Mouse (Mus musculus) hindbrain, embryonic 16.5 days (tissue): ENCODE results near the gene Rab3a. TPM values are rescaled to one million over a fixed set of nuclear protein-coding genes. Genes with fewer than 3 reads are reported as not detected.

Experiments used
- ATAC-seq: fragments of 200-750 bp; cut with Nextera tagmentation; 2 replicates; pipeline ENCODE4 v1.8.0; 2017; ENCODE audit warnings: moderate TSS enrichment, moderate library complexity
- H3K27ac ChIP-seq: fragments of 300-500 bp; sonication (generic); 2 replicates; pipeline ENCODE4 v1.5.1; 2014; ENCODE audit warnings: low read depth, mild to moderate bottlenecking, control low read depth, low read length, moderate library complexity
- H3K27me3 ChIP-seq: fragments of 300-500 bp; sonication (generic); replicated peaks from 2 replicates; pipeline ENCODE4 v1.6.1; 2014; ENCODE audit warnings: low read length; ENCODE audit not compliant: control insufficient read depth, insufficient read depth
- H3K36me3 ChIP-seq: fragments of 300-500 bp; sonication (generic); 2 replicates; pipeline ENCODE4 v1.6.1; 2014; ENCODE audit warnings: mild to moderate bottlenecking, low read length, moderate library complexity, mixed read lengths; ENCODE audit not compliant: control insufficient read depth, insufficient read depth
- H3K4me1 ChIP-seq: fragments of 300-500 bp; sonication (generic); 2 replicates; pipeline ENCODE4 v1.6.1; 2014; ENCODE audit warnings: low read depth, low read length; ENCODE audit not compliant: control insufficient read depth, insufficient read depth
- H3K4me2 ChIP-seq: fragments of 300-500 bp; sonication (generic); 2 replicates; pipeline ENCODE4 v1.6.1; 2014; ENCODE audit warnings: mild to moderate bottlenecking, low read length, control low read depth, moderate library complexity
- H3K4me3 ChIP-seq: fragments of 300-500 bp; sonication (generic); 2 replicates; pipeline ENCODE4 v1.5.1; 2014; ENCODE audit warnings: mild to moderate bottlenecking, low read length, control low read depth, moderate library complexity
- H3K9ac ChIP-seq: fragments of 300-500 bp; sonication (generic); 2 replicates; pipeline ENCODE4 v1.6.1; 2014; ENCODE audit warnings: low read depth, mild to moderate bottlenecking, control low read depth, low read length, moderate library complexity
- H3K9me3 ChIP-seq: fragments of 300-500 bp; sonication (generic); 2 replicates; pipeline ENCODE4 v1.6.1; 2014; ENCODE audit warnings: mild to moderate bottlenecking, low read length, moderate library complexity; ENCODE audit not compliant: control insufficient read depth
- WGBS: fragments of 180-500 bp; shearing (Covaris S2); extraction: QIAGEN DNeasy Blood & Tissue Kit; methylation state at CpG from one replicate; pipeline ENCODE4 v1.1.7; 2014; 5-methylcytosine and 5-hydroxymethylcytosine counted together
- polyA plus RNA-seq: library from polyadenylated mRNA; unstranded; fragments of >200 nt; fragmentation: Nextera tagmentation; extraction: Ambion mirVana; gene quantifications from 2 replicates; pipeline ENCODE4 v1.2.1, GENCODE M21; 2015

The Rab3a gene
- polyA plus RNA-seq, 1 experiment from 2014 or later: 635 TPM

DNA sequence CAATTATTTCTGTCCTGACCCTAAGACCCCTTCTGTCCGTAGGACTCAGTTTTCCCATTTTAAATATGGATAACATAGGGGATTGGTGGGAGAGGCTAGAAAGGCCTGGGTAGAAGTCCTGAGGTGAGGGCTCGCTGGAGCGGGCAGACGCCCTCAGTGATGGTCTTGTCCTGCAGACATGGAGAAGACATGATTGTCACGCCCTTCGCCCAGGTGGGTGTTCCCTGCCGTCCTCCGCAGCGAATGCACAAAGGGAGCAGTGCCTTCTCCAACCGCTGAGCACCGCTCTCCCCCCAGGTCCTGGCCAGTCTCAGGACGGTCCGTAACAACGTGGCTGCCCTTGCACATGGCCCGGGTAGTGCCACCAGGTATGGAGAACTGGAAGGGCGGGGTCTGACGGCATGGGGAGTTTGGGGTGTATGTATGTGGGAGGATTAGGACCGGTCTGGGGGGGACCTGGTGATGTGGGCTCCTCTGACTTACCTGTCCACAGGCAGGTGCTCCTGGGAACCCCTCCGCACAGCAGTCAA is 8.7 kb upstream of the Rab3a start:
- no peak overlapping the region for H3K27ac ChIP-seq
- no peak overlapping the region for H3K9ac ChIP-seq
- no peak overlapping the region for H3K4me2 ChIP-seq
- H3K4me3 ChIP-seq: no peak overlapping the region
- no peaks in the 10 kb centered on the region for H3K9me3 ChIP-seq
- peaks cover 13% of the 10 kb centered on the region for H3K4me1 ChIP-seq
- 61% methylated on average over 17 of the region's 19 CpGs for WGBS
- peaks cover 38% of the 10 kb centered on the region for H3K27me3 ChIP-seq
- no peaks in the 10 kb centered on the region for H3K36me3 ChIP-seq
- ATAC-seq: no peak

DNA sequence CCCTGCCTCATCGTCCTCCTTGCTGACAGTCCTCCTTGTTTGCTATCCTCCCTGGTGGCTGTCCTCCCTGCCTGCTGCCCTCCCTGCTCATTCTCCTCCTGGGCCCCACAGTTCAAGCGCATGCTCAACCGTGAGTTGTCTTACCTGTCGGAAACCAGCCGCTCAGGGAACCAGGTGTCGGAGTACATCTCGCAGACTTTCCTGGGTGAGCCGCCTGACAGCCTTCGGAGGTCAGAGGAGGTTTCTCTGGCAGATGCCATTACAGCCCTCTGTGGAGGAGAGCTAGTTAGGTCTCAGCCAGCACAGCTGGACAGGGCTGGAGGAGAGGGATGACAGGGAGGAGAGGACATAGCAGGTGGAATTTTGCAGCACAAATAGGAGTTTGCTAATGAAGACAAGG is 7.8 kb upstream of the Rab3a start:
- H3K9me3 ChIP-seq: no peaks in the 10 kb centered on the region
- WGBS: 74% methylated on average over 9 of the region's 9 CpGs
- H3K36me3 ChIP-seq: no peaks in the 10 kb centered on the region
- H3K4me1 ChIP-seq: peaks cover 13% of the 10 kb centered on the region
- no peak for ATAC-seq
- H3K27ac ChIP-seq: no peak overlapping the region
- H3K27me3 ChIP-seq: peaks cover 38% of the 10 kb centered on the region
- H3K4me2 ChIP-seq: no peak overlapping the region
- no peak overlapping the region for H3K4me3 ChIP-seq
- H3K9ac ChIP-seq: no peak overlapping the region

DNA sequence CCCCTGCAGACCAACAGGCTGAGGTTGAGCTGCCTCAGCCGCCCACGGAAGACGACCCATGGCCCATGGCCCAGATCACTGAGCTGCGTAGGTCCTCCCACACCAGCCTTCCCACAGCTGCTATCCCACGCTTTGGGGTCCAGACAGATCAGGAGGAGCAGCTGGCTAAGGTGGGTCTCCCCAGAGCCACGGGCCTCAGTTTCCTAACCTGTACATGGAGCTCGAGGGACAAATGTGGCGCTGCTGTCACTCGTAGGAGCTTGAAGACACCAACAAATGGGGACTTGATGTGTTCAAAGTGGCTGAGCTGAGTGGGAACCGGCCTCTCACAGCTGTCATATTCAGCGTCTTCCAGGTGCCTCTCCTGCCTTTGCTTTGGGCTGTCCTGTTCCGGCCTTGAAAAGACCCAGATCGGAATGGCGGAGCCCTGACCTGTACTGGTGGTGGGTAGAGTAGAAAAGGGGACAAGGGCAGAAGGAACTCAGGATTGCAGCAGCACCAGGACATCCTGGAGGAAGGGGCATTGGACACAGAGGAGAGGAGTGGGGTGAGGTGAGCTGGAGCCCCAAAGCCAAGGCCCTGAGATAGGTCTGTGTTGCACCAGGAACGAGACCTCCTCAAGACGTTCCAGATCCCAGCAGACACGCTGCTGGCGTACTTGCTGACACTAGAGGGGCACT is 7.1 kb upstream of the Rab3a start:
- H3K27me3 ChIP-seq: peaks cover 32% of the 10 kb centered on the region
- H3K9ac ChIP-seq: no peak overlapping the region
- no peak for ATAC-seq
- WGBS: 84% methylated on average over 18 of the region's 18 CpGs
- H3K4me2 ChIP-seq: no peak overlapping the region
- no peak overlapping the region for H3K27ac ChIP-seq
- no peaks in the 10 kb centered on the region for H3K9me3 ChIP-seq
- peaks cover 13% of the 10 kb centered on the region for H3K4me1 ChIP-seq
- no peak overlapping the region for H3K4me3 ChIP-seq
- no peaks in the 10 kb centered on the region for H3K36me3 ChIP-seq

DNA sequence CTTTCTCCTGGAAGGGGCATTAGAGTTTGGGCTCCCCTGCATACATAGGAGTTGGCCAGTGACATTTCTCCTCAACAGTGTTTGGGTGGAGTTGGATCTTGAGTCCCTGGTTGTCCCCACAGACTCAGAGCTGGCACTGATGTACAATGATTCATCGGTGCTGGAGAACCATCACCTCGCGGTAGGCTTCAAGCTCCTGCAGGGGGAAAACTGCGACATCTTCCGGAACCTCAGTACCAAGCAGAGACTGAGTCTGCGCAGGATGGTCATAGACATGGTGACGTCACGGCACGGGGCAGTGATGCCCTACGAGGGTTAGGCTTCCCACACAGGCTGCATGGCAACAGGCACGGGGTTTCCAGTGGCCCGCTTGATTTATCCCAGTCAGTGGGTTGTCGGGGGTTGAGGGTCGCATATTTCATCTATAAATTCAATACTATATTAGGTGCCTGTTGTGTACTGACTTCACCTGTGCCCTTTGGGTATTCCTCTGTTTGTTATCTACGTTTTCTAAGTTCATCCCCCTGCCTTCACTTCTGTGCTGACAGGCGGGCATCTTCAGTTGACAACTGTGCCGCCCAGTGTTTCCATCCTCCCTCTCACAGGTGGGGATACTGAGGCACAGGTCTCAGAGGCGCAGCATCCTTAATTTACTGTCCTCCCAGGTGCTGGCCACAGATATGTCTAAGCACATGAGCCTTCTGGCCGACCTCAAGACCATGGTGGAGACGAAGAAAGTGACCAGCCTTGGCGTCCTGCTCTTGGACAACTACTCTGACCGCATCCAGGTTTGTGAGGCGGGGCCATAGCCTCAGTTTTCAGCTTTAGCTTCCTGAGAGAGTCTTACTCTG is 6.0 kb upstream of the Rab3a start:
- Histone ChIP-seq H3K27ac (no peak overlapping the region), H3K4me2 (no peak overlapping the region), H3K4me3 (no peak overlapping the region), H3K36me3 (no peaks in the 10 kb centered on the region), H3K4me1 (peaks cover 8% of the 10 kb centered on the region), H3K27me3 (peaks cover 22% of the 10 kb centered on the region), H3K9ac (no peak overlapping the region), H3K9me3 (no peaks in the 10 kb centered on the region)
- no peak for ATAC-seq
- WGBS: 87% methylated on average over 23 of the region's 23 CpGs

DNA sequence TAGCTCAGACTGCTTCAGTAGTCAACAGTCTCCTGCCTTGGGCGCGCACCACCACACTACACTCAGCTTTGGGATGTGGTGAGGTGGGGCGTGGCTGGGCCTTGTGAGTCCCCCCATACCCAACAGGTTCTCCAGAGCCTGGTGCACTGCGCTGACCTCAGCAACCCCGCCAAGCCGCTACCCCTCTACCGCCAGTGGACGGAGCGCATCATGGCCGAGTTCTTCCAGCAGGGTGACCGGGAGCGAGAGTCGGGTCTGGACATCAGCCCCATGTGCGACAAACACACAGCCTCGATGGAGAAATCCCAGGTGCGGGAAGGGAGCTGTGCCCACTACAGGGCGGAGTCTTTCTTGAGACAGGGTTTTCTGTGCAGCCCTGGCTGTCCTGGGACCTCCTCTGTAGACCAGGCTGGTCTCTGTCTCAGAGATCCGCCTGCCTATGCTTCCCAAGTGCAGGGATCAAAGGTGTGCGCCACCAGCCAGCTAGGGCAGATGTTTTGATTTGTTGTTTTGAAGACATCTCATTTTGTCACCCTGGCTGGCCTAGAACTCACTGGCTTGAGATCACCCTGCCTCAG is 5.3 kb upstream of the Rab3a start:
- 85% methylated on average over 19 of the region's 19 CpGs for WGBS
- Histone ChIP-seq H3K4me1 (peaks cover 2% of the 10 kb centered on the region), H3K9me3 (no peaks in the 10 kb centered on the region), H3K27ac (no peak overlapping the region), H3K36me3 (no peaks in the 10 kb centered on the region), H3K4me2 (no peak overlapping the region), H3K4me3 (no peak overlapping the region), H3K27me3 (peaks cover 15% of the 10 kb centered on the region), H3K9ac (no peak overlapping the region)
- no peak for ATAC-seq

- no peaks in the 10 kb centered on the region for H3K9me3 ChIP-seq
- ATAC-seq: no peak
- H3K9ac ChIP-seq: no peak overlapping the region
- no peak overlapping the region for H3K4me3 ChIP-seq
- no peak overlapping the region for H3K4me2 ChIP-seq
- no peaks in the 10 kb centered on the region for H3K36me3 ChIP-seq
- H3K27me3 ChIP-seq: peaks cover 10% of the 10 kb centered on the region
- WGBS: 90% methylated on average over 13 of the region's 13 CpGs
- H3K27ac ChIP-seq: no peak overlapping the region
- no peaks in the 10 kb centered on the region; the same call in 1 of the 2 replicates for H3K4me1 ChIP-seq
Observed at GRCm38 (mm10) chr8:70750128-70750680, 4.3 kb upstream of the Rab3a start.

GRCm38 (mm10) chr8:70752000-70752764 is 2.3 kb upstream of the Rab3a start:
- ATAC-seq: no peak
- no peak overlapping the region for H3K9ac ChIP-seq
- H3K4me2 ChIP-seq: no peak overlapping the region
- no peaks in the 10 kb centered on the region for H3K9me3 ChIP-seq
- H3K27ac ChIP-seq: no peak overlapping the region
- H3K36me3 ChIP-seq: peaks cover 10% of the 10 kb centered on the region
- WGBS: 36% methylated on average over 11 of the region's 11 CpGs
- no peak overlapping the region for H3K4me3 ChIP-seq
- peaks cover 17% of the 10 kb centered on the region for H3K4me1 ChIP-seq
- peaks cover 2% of the 10 kb centered on the region; the same call in 1 of the 2 replicates for H3K27me3 ChIP-seq

- H3K4me3 ChIP-seq: no peak overlapping the region
- peaks cover 17% of the 10 kb centered on the region for H3K36me3 ChIP-seq
- H3K9me3 ChIP-seq: no peaks in the 10 kb centered on the region
- no peak for ATAC-seq
- peak overlapping the region; percentile 55; the same call in 1 of the 2 replicates for H3K27ac ChIP-seq
- peaks cover 24% of the 10 kb centered on the region for H3K4me1 ChIP-seq
- WGBS: 32% methylated on average over 21 of the region's 21 CpGs
- H3K9ac ChIP-seq: no peak overlapping the region
- H3K4me2 ChIP-seq: no peak overlapping the region
- 0 out of 2 replicates have a peak, but pooled peaks cover 2% of the 10 kb centered on the region for H3K27me3 ChIP-seq
Observed at GRCm38 (mm10) chr8:70753151-70753550, 1.3 kb upstream of the Rab3a start.
